Mouse (Mus musculus) kidney, postnatal 14 days (tissue): ENCODE results near the gene Uqcc2.

Source experiments
- DNase-seq: peaks from one replicate; pipeline ENCODE4 v3.0.0; 2022; ENCODE audit warnings: mixed read lengths

Gene Uqcc2

DNA sequence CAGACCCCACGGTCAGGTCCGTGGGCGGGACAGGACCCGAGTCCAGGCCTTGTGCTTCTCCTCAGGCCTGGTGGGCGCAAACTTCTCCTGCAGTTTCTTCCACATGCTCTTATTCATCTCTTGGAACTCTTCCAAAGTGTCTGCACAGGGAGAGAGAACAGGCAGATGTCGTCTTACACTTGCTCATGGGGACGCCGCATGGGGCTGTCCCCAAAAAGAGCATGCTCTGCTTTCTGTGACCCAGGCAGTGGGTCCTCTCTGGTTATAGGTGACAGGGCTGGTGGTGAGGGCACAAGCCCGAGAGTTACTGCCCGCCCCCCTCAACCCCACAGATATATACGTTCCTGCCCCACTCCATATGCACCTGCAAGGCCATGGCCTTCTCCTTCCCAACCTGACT, 11.0 kb downstream of the Uqcc2 start:
- DNase-seq, result no peak

DNA sequence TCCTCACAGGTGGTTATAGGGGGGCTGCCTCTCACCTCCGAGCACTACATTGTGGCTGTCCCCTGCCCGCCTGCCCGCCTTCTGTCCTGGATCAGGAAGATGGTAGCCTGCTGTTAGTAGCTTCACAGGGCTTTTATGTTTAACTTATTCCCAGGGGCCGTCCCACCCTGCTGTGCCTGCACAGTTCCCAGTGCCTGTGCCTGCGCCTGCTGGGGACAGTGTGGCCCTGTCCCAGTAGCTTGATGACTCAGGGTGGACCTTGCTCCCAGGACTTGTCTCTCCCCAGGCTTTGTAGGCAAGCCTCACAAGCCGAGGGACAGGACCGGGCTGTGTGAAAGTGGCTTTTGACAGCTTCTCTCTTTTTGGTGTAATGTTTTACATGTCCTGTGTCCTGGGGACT, 11.9 kb downstream of the Uqcc2 start:
- no peak for DNase-seq

DNA sequence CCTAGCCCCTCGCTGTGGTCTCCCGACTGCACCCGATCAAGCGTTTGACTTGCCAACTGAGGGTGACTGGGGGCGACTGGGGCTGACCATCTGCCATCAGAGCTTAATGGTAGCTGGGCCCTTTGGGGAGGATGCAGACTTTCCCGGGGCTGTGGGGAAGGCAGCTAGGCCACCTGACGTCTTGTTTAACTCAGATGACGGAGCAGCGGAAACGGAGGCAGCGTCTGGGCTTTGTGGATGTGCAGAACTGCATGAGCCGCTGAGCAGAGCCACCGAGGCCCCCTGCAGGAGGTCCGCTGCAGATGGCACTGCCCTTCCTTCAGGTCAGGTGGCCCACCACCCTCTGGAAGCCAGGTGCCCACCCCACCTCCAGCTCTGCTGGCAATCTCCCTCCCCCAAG, 12.4 kb downstream of the Uqcc2 start:
- no peak for DNase-seq

DNA sequence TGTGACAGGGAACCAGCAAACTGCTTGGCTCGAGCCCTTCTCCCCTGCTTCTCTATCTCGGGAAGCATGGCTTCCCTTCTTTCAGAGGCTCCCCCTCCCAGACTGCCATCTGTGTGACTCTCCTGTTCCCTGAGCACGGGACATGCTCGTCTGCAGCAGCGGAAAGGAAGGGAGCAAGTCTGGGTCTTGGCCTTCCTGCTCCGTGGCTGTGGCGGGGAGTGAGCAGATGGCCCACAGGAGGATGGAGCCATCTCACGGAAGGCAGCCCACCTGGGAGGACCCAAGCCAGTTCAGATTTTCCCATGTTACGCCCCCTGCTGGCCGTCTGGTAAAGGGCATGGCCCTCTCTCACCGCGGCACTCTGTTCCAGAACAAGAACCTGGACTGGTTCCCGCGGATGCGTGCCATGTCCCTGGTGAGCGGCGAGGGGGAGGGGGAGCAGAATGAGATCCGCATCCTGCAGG, 13.1 kb downstream of the Uqcc2 start:
- DNase-seq, result peak; percentile 74

DNA sequence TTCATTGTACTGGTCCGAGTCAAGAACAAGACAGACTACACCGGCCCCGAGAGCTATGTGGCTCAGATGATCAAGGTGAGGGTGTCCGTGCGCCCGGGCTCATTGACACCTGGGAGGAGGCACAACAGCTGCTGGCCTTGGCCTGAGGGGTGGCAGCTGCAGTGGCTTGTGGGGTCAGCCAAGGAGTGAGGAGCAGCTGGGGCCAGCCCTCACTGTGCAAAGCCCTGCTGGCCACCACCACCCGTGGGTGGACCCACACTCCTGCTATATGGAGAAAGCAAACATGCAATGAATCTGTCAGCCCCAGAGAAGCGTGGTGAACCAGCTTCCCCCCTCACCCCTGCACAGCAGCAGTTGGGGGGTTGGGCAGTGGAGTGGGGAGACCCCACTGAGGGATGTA, 13.8 kb downstream of the Uqcc2 start:
- DNase-seq, result no peak

DNA sequence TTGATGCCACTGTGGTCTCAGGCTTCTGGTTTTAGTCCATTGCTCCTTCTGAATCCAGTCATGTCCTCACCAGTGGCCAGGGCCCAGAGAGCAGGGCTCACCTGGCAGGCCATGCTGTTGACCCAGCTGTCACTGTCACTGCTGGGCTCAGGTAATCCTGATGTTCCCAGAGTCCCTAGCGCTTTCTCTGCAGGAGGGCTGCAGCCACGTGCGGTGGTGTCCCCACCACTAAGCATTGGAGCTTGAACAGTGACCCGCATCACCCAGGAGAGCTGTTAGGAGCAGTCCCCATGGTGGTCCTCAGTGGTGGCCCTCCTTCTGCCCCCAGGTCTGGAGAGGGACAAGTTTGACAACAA, 14.2 kb downstream of the Uqcc2 start:
- no peak for DNase-seq

DNA sequence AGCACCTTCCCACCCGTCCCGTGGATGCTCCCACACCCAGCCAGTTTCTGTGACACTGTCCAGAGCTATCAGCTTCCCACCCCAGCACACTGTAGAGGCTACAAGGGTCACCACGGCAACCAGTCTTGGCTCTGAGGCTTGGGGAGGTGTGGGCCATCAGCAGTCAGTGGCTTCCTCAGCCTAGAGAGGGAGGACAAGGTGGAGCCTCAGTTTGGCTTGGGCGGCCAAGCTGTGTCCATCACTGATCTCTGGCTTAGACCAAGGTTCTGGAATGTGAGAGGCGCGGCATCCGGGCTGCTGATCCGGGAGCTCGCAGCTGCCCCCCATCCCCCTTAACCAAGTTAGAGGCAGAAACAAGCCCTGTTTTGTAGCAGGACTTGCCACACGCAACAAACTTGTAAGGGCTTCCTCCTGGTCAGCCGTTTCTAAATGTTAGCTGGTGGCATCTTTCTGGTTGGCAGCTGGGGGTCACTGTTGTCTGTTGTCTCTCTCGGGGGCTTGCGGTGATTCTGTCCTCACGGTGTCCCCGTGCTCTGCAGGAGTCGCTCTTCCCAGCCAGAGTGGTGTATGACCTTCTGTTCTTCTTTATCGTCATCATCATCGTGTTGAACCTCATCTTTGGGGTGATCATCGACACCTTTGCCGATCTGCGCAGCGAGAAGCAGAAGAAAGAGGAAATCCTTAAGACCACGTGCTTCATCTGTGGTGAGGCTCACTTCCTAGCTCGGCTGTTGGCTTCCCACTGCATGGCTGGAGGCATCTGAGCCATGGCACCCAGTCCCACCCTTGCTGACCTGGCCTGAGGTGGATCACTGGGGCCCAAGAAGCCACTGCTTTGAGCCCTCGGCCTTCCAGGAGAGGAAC, 14.8 kb downstream of the Uqcc2 start:
- peak; percentile 50 for DNase-seq

DNA sequence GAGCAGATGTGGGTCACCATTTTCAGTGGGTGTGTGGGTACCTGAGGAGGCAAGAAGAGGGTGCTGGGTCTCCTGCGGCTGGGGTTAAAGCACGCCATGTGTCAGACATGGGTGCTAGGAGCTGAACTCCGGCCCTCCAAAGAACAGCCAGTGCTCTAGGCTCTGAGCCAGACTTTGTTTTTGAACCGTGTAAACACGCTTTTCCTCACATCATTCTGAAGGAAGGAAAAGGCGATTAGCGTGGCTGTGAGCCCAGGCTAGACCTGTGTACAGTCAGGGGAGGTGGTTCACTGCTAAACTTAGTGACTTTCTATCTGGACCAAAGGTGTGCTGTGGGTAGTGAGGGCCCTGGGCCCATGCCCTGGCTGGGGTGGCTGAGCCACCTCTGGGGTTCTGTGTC, 23.6 kb downstream of the Uqcc2 start:
- no peak for DNase-seq

DNA sequence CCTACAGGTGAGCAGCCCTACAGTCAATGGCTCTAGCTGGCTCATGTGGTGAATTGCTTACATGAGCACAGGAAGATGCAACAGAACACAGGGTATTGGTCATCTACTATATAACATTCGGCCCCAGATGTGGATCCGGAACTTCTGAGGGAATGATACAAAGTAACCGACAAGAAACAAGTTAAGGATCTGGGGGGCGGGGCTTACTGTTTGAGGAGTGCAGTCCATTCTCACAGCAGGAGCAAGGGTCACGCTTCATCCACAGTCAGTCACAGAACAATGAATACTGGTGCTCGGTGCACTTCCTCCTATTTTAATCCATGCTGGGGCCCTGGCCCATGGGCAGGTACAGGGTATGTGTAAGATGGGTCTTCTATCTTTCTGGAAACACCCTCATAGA, 25.8 kb downstream of the Uqcc2 start:
- no peak for DNase-seq

DNA sequence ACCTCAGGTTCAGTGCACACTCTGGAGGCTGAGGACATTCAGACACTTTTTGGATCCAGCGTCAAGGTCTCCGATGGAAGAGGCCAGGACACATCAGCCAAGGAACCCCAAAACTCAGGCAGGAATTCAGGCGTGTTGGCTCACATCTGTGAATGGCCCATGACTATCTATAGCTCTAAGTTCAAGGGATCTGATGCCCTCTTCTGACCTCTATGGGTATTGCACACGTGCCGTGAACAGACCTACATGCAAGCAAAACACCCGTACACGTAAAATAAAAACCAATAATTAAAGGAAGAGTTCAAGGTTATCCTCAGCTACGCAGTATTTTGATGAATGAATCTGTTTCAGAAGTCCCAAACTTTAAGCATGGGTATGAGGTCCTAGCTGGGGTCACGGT, 27.0 kb downstream of the Uqcc2 start:
- DNase-seq, result no peak

DNA sequence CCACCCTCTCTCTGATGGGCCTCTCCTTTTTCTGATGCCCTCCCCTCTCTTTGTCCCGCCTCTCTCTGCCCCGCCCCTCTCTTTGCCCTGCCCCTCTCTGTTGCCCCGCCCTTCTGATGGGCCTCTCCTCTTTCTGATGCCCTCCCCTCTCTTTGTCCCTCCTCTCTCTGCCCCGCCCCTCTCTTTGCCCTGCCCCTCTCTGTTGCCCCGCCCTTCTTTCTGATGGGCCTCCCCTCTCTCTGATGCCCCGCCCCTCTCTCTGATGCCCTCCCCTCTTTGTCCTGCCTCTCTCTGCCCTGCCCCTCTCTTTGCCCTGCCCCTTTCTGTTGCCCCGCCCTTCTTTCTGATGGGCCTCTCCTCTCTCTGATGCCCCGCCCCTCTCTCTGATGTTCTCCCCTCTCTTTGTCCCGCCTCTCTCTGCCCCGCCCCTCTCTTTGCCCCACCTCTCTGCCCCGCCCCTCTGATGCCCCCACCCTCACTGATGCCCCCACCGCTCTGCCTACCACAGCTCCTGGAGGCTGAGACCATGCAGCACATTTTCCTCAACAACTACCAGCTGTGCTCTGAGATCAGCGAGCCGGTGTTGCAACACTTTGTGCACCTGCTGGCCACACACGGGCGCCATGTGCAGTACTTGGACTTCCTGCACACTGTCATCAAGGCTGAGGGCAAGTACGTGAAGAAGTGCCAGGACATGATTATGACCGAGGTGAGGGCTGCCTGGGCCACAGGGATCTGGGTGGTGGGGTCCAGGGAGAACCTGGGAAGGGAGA, 27.8 kb downstream of the Uqcc2 start:
- DNase-seq, result no peak

DNA sequence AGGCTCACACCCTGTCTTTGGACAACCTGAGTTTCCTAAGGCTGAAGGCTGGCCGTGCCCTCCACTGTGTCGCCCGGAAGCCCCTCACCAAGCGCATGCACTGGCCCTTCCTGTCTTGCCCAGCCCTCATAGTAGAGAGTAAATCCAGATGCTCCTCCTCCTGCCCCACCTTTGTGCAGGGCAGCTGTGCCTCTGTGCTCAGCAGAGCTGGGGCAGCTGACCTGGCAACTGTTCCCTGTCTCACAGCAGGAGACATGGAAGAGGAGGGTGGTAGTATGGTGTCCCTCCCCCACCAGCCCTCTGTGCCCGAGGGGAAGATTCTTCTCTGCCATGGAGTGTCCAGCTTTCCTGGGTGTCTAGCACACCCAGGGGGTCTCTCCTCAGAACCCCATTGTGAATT, 32.0 kb downstream of the Uqcc2 start:
- no peak for DNase-seq

DNA sequence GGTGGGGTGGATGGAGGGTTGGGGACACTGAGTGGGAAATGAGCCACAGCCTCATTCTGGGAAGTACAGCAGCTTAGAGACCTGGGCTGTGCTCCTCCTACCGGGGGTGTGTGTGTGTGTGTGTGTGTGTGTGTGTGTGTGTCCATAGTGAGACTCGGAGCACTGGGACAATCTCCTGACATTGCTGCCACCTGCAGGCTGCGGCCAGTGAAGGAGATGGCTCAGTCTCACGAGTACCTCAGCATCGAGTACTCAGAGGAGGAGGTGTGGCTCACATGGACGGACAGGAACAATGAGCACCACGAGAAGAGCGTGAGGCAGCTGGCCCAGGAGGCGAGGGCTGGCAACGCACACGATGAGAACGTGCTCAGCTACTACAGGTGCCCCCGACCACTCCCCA, 38.0 kb downstream of the Uqcc2 start:
- peak; percentile 66 for DNase-seq

DNA sequence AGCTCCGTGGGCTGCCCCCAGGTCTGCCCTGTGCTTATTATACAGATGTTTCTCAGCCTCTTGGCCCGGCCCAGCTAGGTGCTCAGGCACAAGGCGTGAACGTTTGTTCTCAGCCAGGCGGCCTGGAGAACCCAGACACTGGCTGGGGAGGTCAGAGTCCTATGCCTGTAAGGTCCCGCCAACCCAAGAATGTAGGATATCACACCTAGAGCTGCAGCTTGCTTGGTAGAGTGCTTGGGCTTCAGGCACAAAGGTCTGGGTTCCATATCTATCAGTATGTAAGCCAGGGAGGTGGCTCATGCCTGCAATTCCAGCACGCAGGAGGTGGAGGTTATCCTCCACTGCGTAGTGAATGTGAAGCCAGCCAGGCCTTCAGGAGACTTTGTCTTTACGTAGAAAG, 43.6 kb downstream of the Uqcc2 start:
- DNase-seq, result no peak

DNA sequence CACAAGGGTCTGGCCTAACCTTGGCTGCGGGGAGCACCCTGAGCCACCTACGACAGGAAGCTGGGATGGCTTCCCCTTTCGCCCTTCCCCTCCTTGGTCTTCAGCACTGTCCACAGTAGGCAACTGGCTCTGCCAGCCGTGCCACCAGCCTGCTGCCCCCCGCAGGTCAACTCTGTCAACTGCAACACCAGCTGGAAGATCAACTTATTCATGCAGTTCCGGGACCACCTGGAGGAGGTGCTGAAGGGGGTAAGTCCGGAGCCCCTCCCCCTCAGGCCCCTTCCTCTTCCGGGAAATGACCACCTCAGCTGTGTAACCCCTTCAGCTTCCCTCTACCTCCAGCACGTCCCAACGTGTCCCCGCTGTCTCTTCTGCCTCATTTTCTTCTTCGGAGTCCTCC, 46.3 kb downstream of the Uqcc2 start:
- no peak for DNase-seq

DNA sequence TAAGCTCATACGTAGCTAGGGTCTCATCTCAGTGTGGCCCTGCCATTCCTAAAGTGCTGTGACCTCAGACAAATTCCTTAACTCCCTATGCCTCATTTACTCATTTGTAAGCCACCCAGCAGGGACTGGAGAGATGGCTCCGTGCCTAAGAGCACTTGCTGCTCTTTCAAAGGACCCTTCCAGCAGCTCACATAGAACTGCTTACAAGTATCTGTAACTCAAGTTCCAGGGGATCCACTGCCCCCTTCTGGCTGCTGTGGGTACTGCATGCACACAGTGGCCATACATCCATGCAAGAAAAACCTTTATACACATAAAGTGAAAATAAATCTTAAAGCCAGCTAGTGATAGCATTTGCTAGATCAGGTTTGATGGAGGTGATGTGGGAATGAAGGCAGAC, 48.0 kb downstream of the Uqcc2 start:
- DNase-seq, result peak; percentile 54

DNA sequence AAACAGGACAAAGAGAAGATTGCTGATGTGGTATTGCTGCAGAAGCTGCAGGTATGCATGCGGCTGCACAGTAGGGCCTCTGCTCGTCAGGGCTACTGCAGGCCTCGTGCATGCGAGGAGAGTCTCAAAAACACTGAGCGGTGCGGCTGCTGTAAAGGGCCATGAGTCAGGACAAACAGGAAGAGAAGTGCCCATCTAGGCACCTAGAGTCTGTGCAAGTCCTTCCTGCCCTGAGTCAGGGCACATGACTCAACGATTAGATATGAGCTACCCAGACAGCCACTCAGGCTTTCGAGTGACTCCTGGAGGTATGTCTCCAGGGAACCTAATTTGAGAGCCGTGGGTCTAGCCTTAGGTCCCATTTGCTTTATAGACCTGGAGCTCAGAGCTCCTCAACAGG, 50.1 kb downstream of the Uqcc2 start:
- no peak for DNase-seq

DNA sequence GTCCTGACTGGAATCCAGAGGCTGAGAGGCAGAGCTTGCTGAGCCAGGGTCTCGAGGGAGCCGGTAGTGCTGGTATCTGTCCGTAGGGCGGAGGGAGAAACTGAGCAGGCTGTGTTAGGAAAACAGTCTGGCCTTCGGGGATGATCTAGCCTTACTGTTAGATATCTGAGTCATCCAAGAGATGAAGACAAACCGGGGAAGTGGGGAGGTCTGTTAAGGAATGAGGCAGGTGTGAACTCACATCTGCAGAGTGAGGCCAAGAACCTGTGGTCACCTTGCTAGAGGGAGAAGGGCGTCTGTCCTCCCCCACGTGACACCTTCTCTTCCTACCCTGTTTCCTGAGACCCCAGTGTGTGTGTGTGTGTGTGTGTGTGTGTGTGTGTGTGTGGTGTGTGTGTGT, 50.9 kb downstream of the Uqcc2 start:
- DNase-seq, result no peak

DNA sequence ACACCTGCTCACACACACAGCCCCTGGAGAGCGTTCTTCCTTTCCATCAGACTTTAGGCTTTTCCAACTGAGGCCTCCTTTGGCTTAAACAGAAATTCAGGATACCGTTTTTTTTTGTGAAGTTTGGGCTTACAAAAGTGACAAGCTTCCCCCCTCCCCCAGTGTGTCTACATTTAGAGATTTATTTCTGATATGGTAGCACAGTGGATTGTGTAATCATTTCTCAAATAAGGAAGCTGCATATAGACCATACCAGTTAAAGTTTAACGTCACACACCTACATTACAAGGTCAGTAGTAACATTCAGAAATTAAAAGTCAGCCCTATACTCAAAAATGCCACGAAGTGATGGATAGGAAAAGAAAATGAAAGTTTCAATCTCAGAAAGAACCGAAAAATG, 51.8 kb downstream of the Uqcc2 start:
- no peak for DNase-seq

DNA sequence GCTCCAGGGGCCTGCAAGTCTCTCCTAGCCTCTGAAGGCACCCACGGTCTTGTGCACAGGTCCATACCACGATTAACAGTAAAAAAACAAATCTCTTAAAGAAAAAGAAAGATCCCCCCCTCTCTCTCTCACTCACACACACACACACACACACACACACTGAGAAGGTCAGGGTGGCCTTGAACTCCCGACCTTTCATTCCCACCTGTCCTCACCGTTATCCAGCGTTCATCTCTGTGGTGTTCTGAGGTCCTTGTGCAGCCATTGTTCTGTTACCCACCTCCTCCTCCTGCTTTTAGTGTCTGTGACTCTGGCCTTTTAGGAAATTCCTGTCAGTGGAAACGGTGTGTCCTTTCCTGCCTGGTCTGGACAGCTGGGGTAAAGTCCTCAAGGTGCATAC, 55.2 kb downstream of the Uqcc2 start:
- DNase-seq, result no peak

DNA sequence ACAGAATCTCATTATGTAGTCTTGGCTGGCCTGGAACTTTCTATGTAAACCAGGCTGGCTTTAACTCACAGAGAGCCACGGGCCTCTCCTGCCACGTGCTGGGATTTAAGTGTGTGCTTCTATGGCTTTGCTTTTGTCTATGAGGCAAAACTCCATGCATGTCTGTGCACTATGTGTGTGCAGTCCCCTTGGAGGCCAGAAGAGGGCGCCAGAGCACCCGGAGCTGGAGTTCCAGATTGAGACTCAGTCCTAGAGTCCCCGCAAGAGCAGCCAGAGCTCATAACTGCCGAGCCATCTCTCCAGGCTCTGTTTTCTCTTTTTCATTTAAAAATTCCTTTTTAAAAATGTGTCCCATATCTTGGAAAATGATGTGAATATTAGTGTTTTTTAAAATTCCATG, 55.8 kb downstream of the Uqcc2 start:
- DNase-seq, result no peak

DNA sequence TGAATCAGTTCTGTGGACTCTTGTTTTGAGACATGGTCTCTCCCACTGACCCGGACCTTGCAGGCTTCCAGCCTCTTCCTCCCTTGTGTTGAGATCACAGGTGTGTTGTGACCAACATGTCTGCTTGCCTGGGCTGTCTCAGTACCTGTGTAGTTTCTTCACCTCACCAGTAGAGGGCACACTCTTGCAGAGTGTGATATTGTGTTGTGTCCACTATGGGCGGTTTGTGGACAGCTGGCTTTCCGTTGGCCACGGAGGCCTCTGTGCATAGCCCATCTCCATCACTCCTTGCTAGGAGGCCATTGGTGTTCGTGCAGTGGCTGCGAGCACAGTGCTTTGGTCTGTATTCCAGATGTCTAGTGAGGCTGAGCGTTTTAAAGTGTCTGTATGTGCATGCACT, 56.6 kb downstream of the Uqcc2 start:
- DNase-seq, result no peak

DNA sequence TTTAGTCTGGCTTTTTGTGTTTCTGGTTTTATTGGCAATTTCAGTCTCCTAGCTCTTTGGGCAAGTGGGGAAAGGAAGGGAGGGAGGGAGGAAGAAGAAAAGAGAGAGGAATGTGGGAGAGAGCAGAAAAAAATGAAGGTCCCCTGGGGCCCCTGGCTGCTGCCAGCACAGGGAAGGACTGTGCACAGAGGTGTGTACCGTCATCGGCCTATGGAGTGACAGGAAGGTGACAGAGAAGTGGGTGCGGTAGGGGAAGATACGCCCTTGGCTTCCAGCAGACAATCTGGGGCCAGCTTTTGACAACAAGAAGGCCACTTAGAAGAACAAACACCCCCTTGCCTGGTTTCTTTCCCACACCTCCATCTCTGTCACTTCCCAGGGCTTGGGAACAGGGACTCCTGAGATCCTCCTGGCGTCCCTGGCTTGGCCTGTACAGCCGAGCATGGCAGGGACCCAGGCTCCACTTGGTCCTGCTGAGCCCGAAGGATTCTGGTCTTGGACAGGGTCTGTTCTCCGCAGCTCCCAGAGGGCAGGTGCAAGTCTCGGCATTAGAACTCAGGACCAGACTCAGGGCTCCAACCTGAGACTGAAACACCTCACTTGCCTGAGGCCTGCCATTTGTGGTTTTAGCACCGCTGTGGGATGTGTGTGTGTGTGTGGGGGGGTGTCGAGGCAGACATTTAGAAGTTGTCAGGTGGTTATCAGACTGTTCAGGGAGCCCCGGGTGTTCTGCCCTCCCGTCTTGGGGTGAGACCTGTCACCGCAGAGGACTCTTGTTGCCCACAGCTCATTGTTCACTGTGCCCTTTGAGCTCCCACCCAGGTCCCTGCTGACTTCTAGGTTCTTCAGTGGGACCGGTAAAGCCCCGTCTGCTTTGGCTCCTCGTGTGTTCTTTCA, 58.6 kb downstream of the Uqcc2 start:
- no peak for DNase-seq
